Mouse (Mus musculus): ENCODE results near the gene Gabarap. TPM values are rescaled to one million over a fixed set of nuclear protein-coding genes. Genes with fewer than 3 reads are reported as not detected.

Gabarap gene
- polyA plus RNA-seq, 1 experiment from 2014 or later = 455 TPM

DNA sequence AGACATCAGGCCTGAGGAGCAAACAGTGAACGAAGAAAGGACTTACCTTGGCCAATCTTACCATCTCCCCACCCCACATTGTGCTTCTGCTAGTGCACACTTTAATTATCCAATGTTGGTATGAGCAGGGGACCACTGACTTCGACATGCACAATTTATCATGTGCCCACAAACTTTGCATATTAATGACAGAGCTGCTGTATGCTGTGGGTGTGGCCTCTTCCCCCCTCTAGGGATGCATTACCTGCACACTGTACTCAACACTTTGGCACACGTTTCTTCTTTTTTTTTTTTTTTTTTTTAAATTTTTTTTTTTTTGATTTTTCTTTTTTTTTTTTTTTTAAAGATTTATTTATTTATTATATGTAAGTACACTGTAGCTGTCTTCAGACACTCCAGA, 20.2 kb upstream of the Gabarap start:
- Histone ChIP-seq H3K27me3 (peaks cover 22% of the 10 kb centered on the region), H3K4me3 (no peak overlapping the region), H3K9me3 (replicated peaks) (no peaks in the 10 kb centered on the region), H3K9ac (no peak overlapping the region), H3K4me2 (no peak overlapping the region), H3K27ac (no peak overlapping the region), H3K36me3 (peaks cover 58% of the 10 kb centered on the region), H3K4me1 (replicated peaks) (peaks cover 12% of the 10 kb centered on the region)
- 77% methylated on average over 3 of the region's 3 CpGs for WGBS
- no peak for ATAC-seq (replicated peaks; ENCODE audit: insufficient number of reproducible peaks, insufficient read depth, low FRiP score, low read depth)

DNA sequence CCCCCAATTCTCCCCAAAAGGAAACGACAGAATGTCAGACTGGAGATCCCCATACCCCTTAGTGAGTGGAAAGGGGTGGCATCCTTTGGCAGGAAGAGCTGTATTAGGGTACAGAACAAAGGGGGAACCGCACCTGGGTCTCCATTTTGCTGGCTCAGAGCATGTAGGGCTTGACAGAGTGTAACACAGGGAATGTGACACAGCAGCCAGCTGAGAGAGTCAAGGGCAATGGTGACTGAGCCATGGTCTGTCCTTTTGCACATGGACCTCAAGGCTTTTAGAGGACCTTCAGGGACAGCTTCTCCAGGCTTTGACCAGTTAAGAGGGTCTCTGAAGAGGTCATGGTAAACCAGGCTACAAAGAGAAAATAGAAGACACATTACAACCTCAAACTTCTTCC, 16.0 kb upstream of the Gabarap start:
- ATAC-seq (replicated peaks; ENCODE audit: insufficient number of reproducible peaks, insufficient read depth, low FRiP score, low read depth) = no peak
- Histone ChIP-seq H3K9ac (no peak overlapping the region), H3K27me3 (no peaks in the 10 kb centered on the region), H3K9me3 (replicated peaks) (no peaks in the 10 kb centered on the region), H3K4me2 (no peak overlapping the region), H3K36me3 (peaks cover 60% of the 10 kb centered on the region), H3K4me1 (replicated peaks) (peaks cover 11% of the 10 kb centered on the region), H3K4me3 (no peak overlapping the region), H3K27ac (no peak overlapping the region)
- 89% methylated on average over 2 of the region's 2 CpGs for WGBS

DNA sequence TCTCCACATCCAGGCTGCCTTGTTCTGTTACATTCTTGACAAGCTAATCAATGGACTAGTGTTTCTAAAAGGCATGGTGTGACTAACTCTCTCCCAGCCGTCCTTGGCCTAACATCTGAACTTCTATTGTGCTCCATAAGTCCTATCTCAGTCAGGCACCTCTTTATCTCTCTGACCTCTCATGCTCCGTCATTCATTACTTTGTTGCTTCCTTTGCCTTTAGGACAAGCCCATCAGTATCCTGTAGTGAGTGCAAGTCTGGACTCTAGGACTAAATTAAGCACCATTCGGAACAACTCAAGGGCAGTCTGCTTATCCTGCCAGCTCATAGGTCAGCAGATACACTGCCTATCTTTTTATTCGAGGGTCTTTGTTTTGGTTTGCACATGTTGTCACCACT, 14.7 kb upstream of the Gabarap start:
- no peaks in the 10 kb centered on the region for H3K27me3 ChIP-seq
- H3K4me3 ChIP-seq = no peak overlapping the region
- H3K36me3 ChIP-seq = peaks cover 56% of the 10 kb centered on the region
- peaks cover 11% of the 10 kb centered on the region for H3K4me1 ChIP-seq (replicated peaks)
- H3K9me3 ChIP-seq (replicated peaks) = no peaks in the 10 kb centered on the region
- no peak overlapping the region for H3K4me2 ChIP-seq
- no peak overlapping the region for H3K27ac ChIP-seq
- no peak overlapping the region for H3K9ac ChIP-seq
- no peak for ATAC-seq (replicated peaks; ENCODE audit: insufficient number of reproducible peaks, insufficient read depth, low FRiP score, low read depth)
- WGBS = 51% methylated on average over 4 of the region's 4 CpGs

- no peak for ATAC-seq (replicated peaks; ENCODE audit: insufficient number of reproducible peaks, insufficient read depth, low FRiP score, low read depth)
- Histone ChIP-seq H3K4me1 (replicated peaks) (peaks cover 31% of the 10 kb centered on the region), H3K36me3 (peaks cover 36% of the 10 kb centered on the region), H3K27me3 (no peaks in the 10 kb centered on the region), H3K27ac (peak overlapping the region; percentile 100), H3K9me3 (replicated peaks) (no peaks in the 10 kb centered on the region), H3K4me2 (peak overlapping the region; percentile 89), H3K9ac (peak overlapping the region; percentile 85), H3K4me3 (peak overlapping the region; percentile 98)
- 2% methylated on average over 16 of the region's 16 CpGs for WGBS
Observed at GRCm38 (mm10) chr11:69979827-69980195, 11.1 kb upstream of the Gabarap start.

DNA sequence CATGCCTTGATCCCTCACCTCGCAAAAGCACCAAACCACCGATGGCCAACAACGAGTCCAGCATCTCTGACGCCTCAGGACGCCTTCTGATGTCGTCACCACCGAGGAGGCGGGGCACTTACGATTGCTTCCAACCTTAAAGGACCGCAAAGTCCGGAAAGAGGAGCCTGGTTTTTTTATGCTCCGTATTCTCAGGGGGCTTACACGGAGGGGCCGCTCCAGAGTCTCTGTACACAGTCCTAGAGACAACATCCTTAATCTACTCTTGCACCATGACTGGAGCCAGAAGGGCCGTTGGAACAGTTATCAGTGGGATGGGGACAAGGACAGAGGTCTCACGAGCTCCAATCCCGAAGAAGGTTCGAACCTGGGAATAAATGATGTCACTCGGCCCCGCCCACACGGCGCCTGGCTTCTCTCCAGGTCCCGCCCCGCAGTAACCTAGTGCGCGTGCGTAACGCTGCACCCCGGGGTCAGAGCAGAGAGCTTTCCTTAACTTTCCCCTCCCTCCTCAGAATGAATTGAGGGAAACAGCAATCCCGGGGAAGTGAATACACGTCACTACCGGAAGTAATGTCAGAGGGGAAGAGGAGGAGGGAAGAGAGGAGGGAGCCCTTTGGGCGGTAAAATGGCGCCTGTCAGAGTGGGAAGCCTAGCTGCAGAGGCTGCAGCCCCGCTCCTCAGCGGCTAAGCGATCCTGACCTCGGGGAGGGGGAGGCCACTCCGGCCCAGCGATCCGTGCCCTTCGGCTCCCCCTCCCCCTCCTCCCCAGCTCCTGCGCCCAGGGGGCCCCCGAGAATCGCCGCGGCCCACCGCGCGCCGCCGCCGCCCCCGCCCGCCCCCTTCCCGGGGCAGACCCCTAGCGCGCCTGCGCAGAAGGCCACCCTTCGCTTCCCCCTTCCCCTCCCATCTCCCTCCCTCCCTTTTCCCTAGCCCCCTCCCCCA, 10.5 kb upstream of the Gabarap start:
- H3K9me3 ChIP-seq (replicated peaks) = no peaks in the 10 kb centered on the region
- under 1% methylated on average over 59 of the region's 60 CpGs for WGBS
- peaks cover 31% of the 10 kb centered on the region for H3K4me1 ChIP-seq (replicated peaks)
- H3K27ac ChIP-seq = peak overlapping the region; percentile 100
- no peaks in the 10 kb centered on the region for H3K27me3 ChIP-seq
- peak overlapping the region; percentile 98 for H3K4me3 ChIP-seq
- peak overlapping the region; percentile 100 for H3K9ac ChIP-seq
- H3K36me3 ChIP-seq = peaks cover 36% of the 10 kb centered on the region
- peak; percentile 97 for ATAC-seq (replicated peaks; ENCODE audit: insufficient number of reproducible peaks, insufficient read depth, low FRiP score, low read depth)
- peak overlapping the region; percentile 89 for H3K4me2 ChIP-seq

DNA sequence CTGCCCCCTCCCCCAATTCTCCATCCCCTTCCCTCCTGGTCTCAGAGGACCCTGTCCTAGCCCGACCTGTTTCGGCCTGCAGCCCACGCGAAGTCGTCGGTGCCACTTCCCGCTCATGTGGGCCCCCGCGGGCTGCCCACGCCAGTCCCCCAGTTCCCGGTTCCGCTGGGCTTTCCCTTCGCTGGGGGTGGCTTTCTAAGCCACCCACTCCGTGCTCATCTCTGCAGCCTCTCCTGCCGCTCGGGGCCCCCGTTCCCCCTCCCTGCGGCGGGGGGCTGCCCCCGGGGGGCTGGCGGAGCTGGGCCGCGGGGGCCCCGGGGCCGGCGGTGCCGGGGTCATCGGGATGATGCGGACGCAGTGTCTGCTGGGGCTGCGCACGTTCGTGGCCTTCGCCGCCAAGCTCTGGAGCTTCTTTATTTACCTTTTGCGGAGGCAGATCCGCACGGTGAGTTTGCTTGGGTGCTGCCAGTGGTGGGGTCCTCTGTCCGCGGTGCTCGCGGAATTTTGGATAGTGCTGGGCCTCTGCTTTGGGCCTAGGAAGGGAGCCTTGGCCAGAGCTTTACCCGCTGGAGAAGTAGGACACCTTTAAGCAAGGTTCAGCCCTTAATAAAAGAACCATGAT, 9.7 kb upstream of the Gabarap start, which contains the start of gene Ctdnep1:
Gene Ctdnep1 (plus strand): TSS at position 16 of the 622 bp plus-strand sequence.
- peak within 1 kb of the TSS; percentile 100 for H3K9ac ChIP-seq
- no peak for ATAC-seq (replicated peaks; ENCODE audit: insufficient number of reproducible peaks, insufficient read depth, low FRiP score, low read depth)
- H3K4me1 ChIP-seq (replicated peaks) = peaks cover 31% of the 10 kb centered on the region
- peaks cover 36% of the 10 kb centered on the region for H3K36me3 ChIP-seq
- H3K4me2 ChIP-seq = peak within 1 kb of the TSS; percentile 89
- no peaks in the 10 kb centered on the region for H3K9me3 ChIP-seq (replicated peaks)
- no peaks in the 10 kb centered on the region for H3K27me3 ChIP-seq
- H3K27ac ChIP-seq = peak within 1 kb of the TSS; percentile 100
- under 1% methylated on average over 40 of the region's 43 CpGs for WGBS
- H3K4me3 ChIP-seq = peak within 1 kb of the TSS; percentile 98

- no peak for ATAC-seq (replicated peaks; ENCODE audit: insufficient number of reproducible peaks, insufficient read depth, low FRiP score, low read depth)
- H3K4me3 ChIP-seq = peak within 1 kb of the TSS; percentile 98
- H3K9me3 ChIP-seq (replicated peaks) = no peaks in the 10 kb centered on the region
- no peaks in the 10 kb centered on the region for H3K27me3 ChIP-seq
- peak within 1 kb of the TSS; percentile 100 for H3K27ac ChIP-seq
- peak within 1 kb of the TSS; percentile 89 for H3K4me2 ChIP-seq
- WGBS = 44% methylated on average over 8 of the region's 8 CpGs
- peaks cover 31% of the 10 kb centered on the region for H3K4me1 ChIP-seq (replicated peaks)
- peaks cover 43% of the 10 kb centered on the region for H3K36me3 ChIP-seq
- H3K9ac ChIP-seq = peak within 1 kb of the TSS; percentile 100
Observed at GRCm38 (mm10) chr11:69982225-69982624, 8.7 kb upstream of the Gabarap start, which contains the start of gene Elp5. TSS of gene Elp5 (minus strand) at chr11:69982517.

GRCm38 (mm10) chr11:69982877-69983276, 8.1 kb upstream of the Gabarap start:
- peak overlapping the region; percentile 100 for H3K9ac ChIP-seq
- peak overlapping the region; percentile 89 for H3K4me2 ChIP-seq
- WGBS = 14% methylated on average over 5 of the region's 5 CpGs
- H3K4me3 ChIP-seq = peak overlapping the region; percentile 98
- ATAC-seq (replicated peaks; ENCODE audit: insufficient number of reproducible peaks, insufficient read depth, low FRiP score, low read depth) = no peak
- peaks cover 31% of the 10 kb centered on the region for H3K4me1 ChIP-seq (replicated peaks)
- H3K36me3 ChIP-seq = peaks cover 46% of the 10 kb centered on the region
- H3K9me3 ChIP-seq (replicated peaks) = no peaks in the 10 kb centered on the region
- H3K27me3 ChIP-seq = no peaks in the 10 kb centered on the region
- peak overlapping the region; percentile 100 for H3K27ac ChIP-seq

- WGBS = 76% methylated on average over 4 of the region's 4 CpGs
- ATAC-seq (replicated peaks; ENCODE audit: insufficient number of reproducible peaks, insufficient read depth, low FRiP score, low read depth) = no peak
- peak overlapping the region; percentile 89 for H3K4me2 ChIP-seq
- H3K27me3 ChIP-seq = no peaks in the 10 kb centered on the region
- H3K9ac ChIP-seq = peak overlapping the region; percentile 100
- peaks cover 31% of the 10 kb centered on the region for H3K4me1 ChIP-seq (replicated peaks)
- H3K9me3 ChIP-seq (replicated peaks) = no peaks in the 10 kb centered on the region
- H3K4me3 ChIP-seq = peak overlapping the region; percentile 98
- peak overlapping the region; percentile 100 for H3K27ac ChIP-seq
- H3K36me3 ChIP-seq = peaks cover 47% of the 10 kb centered on the region
Observed at GRCm38 (mm10) chr11:69983377-69983776, 7.6 kb upstream of the Gabarap start.

- no peak for ATAC-seq (replicated peaks; ENCODE audit: insufficient number of reproducible peaks, insufficient read depth, low FRiP score, low read depth)
- Histone ChIP-seq H3K27ac (no peak overlapping the region), H3K27me3 (no peaks in the 10 kb centered on the region), H3K4me3 (no peak overlapping the region), H3K9me3 (replicated peaks) (no peaks in the 10 kb centered on the region), H3K4me1 (replicated peaks) (peaks cover 24% of the 10 kb centered on the region), H3K4me2 (no peak overlapping the region), H3K9ac (no peak overlapping the region), H3K36me3 (peaks cover 51% of the 10 kb centered on the region)
- 88% methylated on average over 8 of the region's 8 CpGs for WGBS
Observed at GRCm38 (mm10) chr11:69984431-69984830, 6.5 kb upstream of the Gabarap start.

DNA sequence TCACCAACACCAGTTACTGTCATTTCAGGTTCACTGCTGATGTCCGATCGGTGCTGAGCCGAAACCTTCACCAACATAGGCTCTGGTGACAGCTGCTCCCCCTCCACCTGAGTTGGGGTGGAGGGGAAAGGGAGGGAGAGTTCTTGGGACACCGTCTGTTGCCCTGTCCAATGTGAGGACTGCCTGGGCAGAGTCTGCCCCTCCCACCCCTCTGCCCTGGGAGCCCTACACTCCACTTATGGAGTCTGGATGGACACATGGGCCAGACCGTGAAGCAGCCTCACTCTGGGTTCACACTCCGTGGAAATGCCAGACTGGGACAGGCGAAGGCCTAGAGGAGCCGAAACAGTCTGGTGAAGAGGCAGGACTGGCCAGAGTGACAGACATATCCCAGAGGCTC, 994 bp upstream of the Gabarap start:
- no peak overlapping the region for H3K4me2 ChIP-seq

More for the DNA sequence above, 994 bp upstream of the Gabarap start:
- H3K4me3 ChIP-seq = no peak overlapping the region
- peaks cover 63% of the 10 kb centered on the region for H3K36me3 ChIP-seq
- no peak for ATAC-seq (replicated peaks; ENCODE audit: insufficient number of reproducible peaks, insufficient read depth, low FRiP score, low read depth)
- peaks cover 27% of the 10 kb centered on the region for H3K4me1 ChIP-seq (replicated peaks)
- H3K9me3 ChIP-seq (replicated peaks) = no peaks in the 10 kb centered on the region
- no peaks in the 10 kb centered on the region for H3K27me3 ChIP-seq
- H3K27ac ChIP-seq = peak overlapping the region; percentile 96
- H3K9ac ChIP-seq = no peak overlapping the region
- WGBS = 85% methylated on average over 8 of the region's 8 CpGs

Data from heart, embryonic 15.5 days (tissue).